Mouse (Mus musculus): Measurements from ENCODE around the gene Obp2a. TPM values are rescaled to one million over a fixed set of nuclear protein-coding genes. Genes with fewer than 3 reads are reported as not detected.
"Not testable (repeated sequence)": the region's sequence is repeated elsewhere in the genome, so short reads cannot be mapped to it uniquely, and the experiment has no call there.

Obp2a gene
- polyA plus RNA-seq, 1 experiment from 2014 or later: not detected

DNA sequence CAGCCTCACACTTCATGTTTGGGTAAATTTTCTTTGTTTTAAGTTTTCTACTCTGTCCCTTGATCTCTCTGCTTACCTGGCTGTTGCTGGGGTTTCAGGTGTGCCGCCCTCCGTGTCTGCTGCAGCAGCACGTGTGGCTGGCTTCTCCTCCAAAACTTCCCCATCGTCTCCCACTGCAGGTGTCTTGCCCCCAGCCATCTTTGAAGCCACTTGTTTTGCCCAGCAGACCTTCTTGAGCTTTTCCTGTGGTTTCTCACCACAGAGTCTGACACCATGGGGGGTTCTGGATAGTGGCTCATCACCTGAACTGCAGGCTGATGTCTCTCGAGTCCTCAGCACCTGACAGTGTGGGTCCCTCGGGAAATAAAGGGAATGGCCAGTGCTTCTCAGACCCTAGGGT, 20.3 kb upstream of the Obp2a start:
- Histone ChIP-seq H3K9me3 (replicated peaks) (no peaks in the 10 kb centered on the region), H3K4me1 (replicated peaks) (no peaks in the 10 kb centered on the region), H3K4me2 (no peak overlapping the region), H3K27ac (replicated peaks) (no peak overlapping the region), H3K36me3 (replicated peaks) (no peaks in the 10 kb centered on the region), H3K27me3 (no peaks in the 10 kb centered on the region), H3K4me3 (replicated peaks) (no peak overlapping the region), H3K9ac (no peak overlapping the region)
- WGBS (ENCODE audit: insufficient replicate concordance): 60% methylated on average over 6 of the region's 6 CpGs
- ATAC-seq (ENCODE audit: insufficient read depth): no peak

DNA sequence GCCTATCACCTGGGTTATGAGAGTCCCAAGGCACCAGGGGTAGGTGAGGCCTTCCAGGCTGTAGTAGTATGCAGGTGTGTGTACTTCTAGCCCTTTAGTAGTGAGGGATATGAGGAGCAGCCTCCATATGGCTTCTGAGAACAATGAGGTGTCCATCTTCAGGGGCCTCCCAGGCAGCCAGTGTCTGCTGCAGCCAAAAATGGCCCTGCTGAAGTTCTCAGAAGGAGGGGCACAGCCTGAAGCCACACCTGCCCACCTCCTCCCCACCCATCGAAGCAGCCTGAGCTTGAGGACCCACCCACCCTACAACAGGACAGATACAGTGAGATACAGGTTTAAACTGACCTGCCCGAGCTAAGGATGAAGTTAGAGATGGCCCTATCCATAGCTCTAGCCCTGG, 17.4 kb upstream of the Obp2a start, which contains the start of gene Lcn10:
Lcn10 (plus strand) TSS at position 301 of the 400 bp plus-strand sequence.
- no peak for ATAC-seq (ENCODE audit: insufficient read depth)
- H3K4me2 ChIP-seq: no peak within 1 kb of the TSS
- H3K27ac ChIP-seq (replicated peaks): no peak within 1 kb of the TSS
- H3K4me1 ChIP-seq (replicated peaks): no peaks in the 10 kb centered on the region
- no peak within 1 kb of the TSS for H3K4me3 ChIP-seq (replicated peaks)
- H3K36me3 ChIP-seq (replicated peaks): no peaks in the 10 kb centered on the region
- H3K9me3 ChIP-seq (replicated peaks): no peaks in the 10 kb centered on the region
- no peak within 1 kb of the TSS for H3K9ac ChIP-seq
- WGBS (ENCODE audit: insufficient replicate concordance): 35% methylated on average over 2 of the region's 2 CpGs
- no peaks in the 10 kb centered on the region for H3K27me3 ChIP-seq

DNA sequence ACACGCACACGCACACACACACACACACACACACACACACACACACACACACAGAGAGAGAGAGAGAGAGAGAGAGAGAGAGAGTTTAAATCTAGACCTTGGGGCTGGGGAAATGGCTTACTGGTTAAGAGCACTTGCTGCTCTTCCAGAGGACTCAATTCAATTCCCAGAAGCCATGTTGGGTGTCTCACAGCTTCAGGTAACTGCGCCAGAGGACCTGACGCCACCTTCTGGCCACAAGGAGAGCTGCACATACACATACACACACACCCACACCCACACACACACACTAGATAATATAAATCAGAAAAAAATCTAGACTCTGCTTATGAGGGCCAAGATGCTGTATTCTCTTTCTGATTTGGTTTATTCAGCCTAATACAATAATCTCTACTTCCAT, 12.9 kb upstream of the Obp2a start:
- Histone ChIP-seq H3K4me3 (replicated peaks) (no peak overlapping the region), H3K4me1 (replicated peaks) (no peaks in the 10 kb centered on the region), H3K9me3 (replicated peaks) (no peaks in the 10 kb centered on the region), H3K4me2 (no peak overlapping the region), H3K27ac (replicated peaks) (no peak overlapping the region), H3K36me3 (replicated peaks) (no peaks in the 10 kb centered on the region), H3K27me3 (no peaks in the 10 kb centered on the region), H3K9ac (no peak overlapping the region)
- WGBS (ENCODE audit: insufficient replicate concordance): 39% methylated on average over 4 of the region's 4 CpGs
- ATAC-seq (ENCODE audit: insufficient read depth): no peak

DNA sequence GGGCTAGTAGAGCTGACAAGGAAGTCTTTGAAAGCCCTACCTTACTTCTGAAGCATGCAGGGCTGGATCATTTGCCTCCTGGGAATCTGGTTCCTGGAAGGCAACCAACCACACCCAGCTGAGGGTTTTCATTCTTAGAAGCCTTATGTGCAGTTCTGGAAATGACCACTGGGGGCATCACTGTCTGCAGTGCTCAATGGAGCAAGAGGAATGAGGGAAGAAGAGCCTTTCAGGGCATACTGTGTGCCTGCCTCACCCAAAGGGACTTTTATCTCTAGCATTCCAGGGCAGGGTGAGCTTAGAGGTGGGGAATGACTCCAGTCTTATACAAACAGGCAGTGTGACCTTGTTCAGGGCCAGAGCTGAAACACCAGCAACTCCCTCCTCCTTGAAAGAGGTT, 5.2 kb upstream of the Obp2a start:
- H3K4me1 ChIP-seq (replicated peaks): no peaks in the 10 kb centered on the region
- no peaks in the 10 kb centered on the region for H3K27me3 ChIP-seq
- ATAC-seq (ENCODE audit: insufficient read depth): no peak
- no peaks in the 10 kb centered on the region for H3K9me3 ChIP-seq (replicated peaks)
- no peak overlapping the region for H3K27ac ChIP-seq (replicated peaks)
- no peak overlapping the region for H3K4me3 ChIP-seq (replicated peaks)
- H3K4me2 ChIP-seq: no peak overlapping the region
- H3K9ac ChIP-seq: no peak overlapping the region
- H3K36me3 ChIP-seq (replicated peaks): no peaks in the 10 kb centered on the region

DNA sequence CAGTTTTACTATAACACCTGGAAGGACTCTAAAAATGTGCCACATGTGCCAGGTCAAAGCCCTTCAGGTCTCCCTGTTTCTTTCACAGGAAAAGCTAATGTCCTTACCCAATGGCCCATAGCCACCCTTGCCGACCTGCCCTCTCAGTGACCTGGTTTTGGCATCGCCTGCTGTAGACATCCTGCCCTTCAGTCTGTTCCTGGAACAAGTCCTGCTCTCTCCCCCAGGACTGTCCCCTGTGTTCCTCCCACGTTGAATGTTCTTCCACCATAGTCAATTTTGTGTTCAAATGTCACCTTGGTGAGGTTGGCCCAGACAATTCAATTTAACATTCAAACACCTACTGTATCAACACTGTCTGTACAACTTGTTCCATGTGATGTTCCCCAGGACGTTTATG, 2.9 kb upstream of the Obp2a start:
- H3K9ac ChIP-seq: no peak overlapping the region
- H3K4me3 ChIP-seq (replicated peaks): no peak overlapping the region
- H3K27ac ChIP-seq (replicated peaks): no peak overlapping the region
- 43% methylated on average over 4 of the region's 4 CpGs for WGBS (ENCODE audit: insufficient replicate concordance)
- no peaks in the 10 kb centered on the region for H3K27me3 ChIP-seq
- H3K36me3 ChIP-seq (replicated peaks): no peaks in the 10 kb centered on the region
- ATAC-seq (ENCODE audit: insufficient read depth): no peak
- H3K9me3 ChIP-seq (replicated peaks): no peaks in the 10 kb centered on the region
- no peak overlapping the region for H3K4me2 ChIP-seq
- no peaks in the 10 kb centered on the region for H3K4me1 ChIP-seq (replicated peaks)

DNA sequence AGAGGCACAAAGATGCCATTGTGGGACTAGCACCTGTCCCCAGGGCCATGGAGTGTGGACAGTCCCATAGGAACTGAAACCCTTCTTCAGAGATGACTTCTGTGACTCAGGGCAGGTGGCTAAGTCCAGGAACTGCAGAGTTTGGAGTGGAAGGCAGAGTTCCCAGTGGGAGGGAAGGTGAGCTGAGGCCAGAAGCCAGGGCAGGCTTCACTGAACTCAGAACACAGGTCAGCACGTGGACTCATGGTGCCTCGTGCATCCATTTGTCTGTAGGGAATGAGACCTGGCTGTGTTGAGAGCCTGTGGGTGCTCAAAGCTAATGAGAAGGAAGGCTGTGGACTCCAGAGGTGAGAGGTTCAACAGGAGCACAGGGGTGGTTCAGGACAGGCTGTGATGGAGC, 1.1 kb upstream of the Obp2a start:
- Histone ChIP-seq H3K9me3 (replicated peaks) (no peaks in the 10 kb centered on the region), H3K27me3 (no peaks in the 10 kb centered on the region), H3K4me1 (replicated peaks) (no peaks in the 10 kb centered on the region), H3K27ac (replicated peaks) (no peak overlapping the region), H3K9ac (no peak overlapping the region), H3K36me3 (replicated peaks) (no peaks in the 10 kb centered on the region), H3K4me3 (replicated peaks) (no peak overlapping the region), H3K4me2 (no peak overlapping the region)
- WGBS (ENCODE audit: insufficient replicate concordance): 56% methylated on average over 2 of the region's 2 CpGs
- ATAC-seq (ENCODE audit: insufficient read depth): no peak

DNA sequence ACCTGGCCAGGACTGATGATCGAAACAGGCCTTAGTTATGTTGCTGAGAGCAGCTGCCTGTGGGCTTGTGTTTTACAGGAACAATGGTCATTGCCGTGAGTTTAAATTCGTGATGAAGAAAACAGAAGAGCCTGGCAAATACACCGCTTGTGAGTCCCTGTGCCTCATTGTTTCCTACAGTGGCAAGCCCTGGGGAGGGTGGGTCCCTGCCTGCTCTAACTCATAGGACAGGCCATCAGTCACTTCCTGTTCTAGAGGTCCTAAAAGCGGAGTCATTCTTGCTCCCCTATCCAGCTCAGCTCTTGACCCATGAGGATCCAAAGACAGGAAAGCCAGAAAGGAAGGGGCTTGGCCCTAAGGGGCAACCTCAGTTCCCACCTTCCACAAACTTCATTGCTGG, 1.2 kb downstream of the Obp2a start:
- H3K9me3 ChIP-seq (replicated peaks): no peaks in the 10 kb centered on the region
- no peak overlapping the region for H3K9ac ChIP-seq
- H3K36me3 ChIP-seq (replicated peaks): no peaks in the 10 kb centered on the region
- no peak overlapping the region for H3K4me3 ChIP-seq (replicated peaks)
- H3K4me2 ChIP-seq: no peak overlapping the region
- no peak for ATAC-seq (ENCODE audit: insufficient read depth)
- H3K27me3 ChIP-seq: no peaks in the 10 kb centered on the region
- WGBS (ENCODE audit: insufficient replicate concordance): 43% methylated on average over 5 of the region's 5 CpGs
- H3K27ac ChIP-seq (replicated peaks): no peak overlapping the region
- H3K4me1 ChIP-seq (replicated peaks): no peaks in the 10 kb centered on the region

DNA sequence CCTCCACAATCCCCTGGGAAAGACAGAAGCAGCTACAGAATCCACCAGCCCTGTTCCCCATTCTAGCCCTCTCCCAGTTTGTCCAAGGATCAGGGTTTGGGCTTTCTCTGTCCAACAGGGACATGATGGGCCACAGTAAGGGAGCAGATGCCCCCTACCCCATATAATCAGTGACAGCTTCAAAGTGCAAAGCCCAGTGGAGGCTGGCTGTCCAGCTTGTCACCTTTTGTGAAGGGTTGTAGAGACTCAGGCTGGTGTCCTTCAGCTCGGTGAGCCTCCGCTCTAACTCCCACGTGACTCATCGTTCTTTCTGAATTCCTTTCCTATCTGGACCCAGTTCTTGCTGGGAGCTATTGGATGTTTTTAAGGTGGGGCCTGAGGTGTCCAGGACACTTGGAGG, 3.9 kb downstream of the Obp2a start:
- no peak overlapping the region for H3K4me3 ChIP-seq (replicated peaks)
- no peak overlapping the region for H3K9ac ChIP-seq
- no peak overlapping the region for H3K27ac ChIP-seq (replicated peaks)
- WGBS (ENCODE audit: insufficient replicate concordance): 65% methylated on average over 4 of the region's 4 CpGs
- peaks cover 10% of the 10 kb centered on the region for H3K27me3 ChIP-seq
- no peaks in the 10 kb centered on the region; the same call in 1 of the 2 replicates for H3K4me1 ChIP-seq (replicated peaks)
- no peak overlapping the region for H3K4me2 ChIP-seq
- H3K9me3 ChIP-seq (replicated peaks): no peaks in the 10 kb centered on the region
- no peaks in the 10 kb centered on the region for H3K36me3 ChIP-seq (replicated peaks)
- no peak for ATAC-seq (ENCODE audit: insufficient read depth)

DNA sequence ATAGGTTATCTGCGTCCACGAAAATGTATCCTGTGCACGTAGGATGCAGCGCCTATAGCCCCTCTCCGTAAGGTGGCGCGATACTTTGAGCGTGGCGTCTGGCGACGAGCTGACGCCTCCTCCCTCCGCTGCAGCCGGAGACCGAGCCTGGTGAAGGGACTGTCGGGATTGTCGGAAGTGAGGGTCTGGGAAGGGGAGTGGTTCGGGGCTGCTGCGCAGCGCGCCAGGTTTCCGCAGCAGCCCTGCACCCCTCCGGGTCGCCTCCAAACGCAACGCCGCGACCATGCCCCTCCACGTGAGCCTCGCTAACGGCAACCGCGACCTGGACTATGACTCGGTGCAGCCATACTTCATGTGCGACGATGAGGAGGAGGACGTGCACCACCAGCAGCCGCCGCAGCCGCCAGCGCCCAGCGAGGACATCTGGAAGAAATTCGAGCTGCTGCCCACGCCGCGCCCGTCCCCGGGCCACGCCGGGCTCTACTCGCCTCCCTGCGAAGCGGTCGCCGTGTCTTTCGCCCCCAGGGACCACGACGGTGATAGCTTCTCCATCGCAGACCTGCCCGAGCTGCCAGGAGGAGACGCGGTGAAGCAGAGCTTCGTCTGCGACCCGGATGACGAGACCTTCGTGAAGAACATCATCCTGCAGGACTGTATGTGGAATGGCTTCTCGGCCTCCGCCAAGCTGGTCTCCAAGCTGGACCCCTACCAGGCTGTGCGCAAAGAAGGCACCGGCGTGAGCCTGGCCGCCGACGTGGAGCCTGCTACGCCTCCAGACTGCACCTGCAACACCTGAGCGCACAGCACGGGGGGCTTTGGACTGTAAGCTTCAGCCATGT, 7.0 kb downstream of the Obp2a start, which contains the start of gene Bmyc:
Bmyc (plus strand) TSS at position 97 of the 839 bp plus-strand sequence.
- H3K4me2 ChIP-seq: peak within 1 kb of the TSS; percentile 72
- no peak within 1 kb of the TSS for H3K27ac ChIP-seq (replicated peaks)
- H3K9ac ChIP-seq: peak within 1 kb of the TSS; percentile 27; the same call in 1 of the 2 replicates
- peaks cover 10% of the 10 kb centered on the region for H3K27me3 ChIP-seq
- no peaks in the 10 kb centered on the region for H3K36me3 ChIP-seq (replicated peaks)
- H3K9me3 ChIP-seq (replicated peaks): no peaks in the 10 kb centered on the region
- H3K4me1 ChIP-seq (replicated peaks): no peaks in the 10 kb centered on the region; the same call in 1 of the 2 replicates
- H3K4me3 ChIP-seq (replicated peaks): peak within 1 kb of the TSS; percentile 56
- peak; percentile 47 for ATAC-seq (ENCODE audit: insufficient read depth)
- WGBS (ENCODE audit: insufficient replicate concordance): under 1% methylated on average over 78 of the region's 78 CpGs

DNA sequence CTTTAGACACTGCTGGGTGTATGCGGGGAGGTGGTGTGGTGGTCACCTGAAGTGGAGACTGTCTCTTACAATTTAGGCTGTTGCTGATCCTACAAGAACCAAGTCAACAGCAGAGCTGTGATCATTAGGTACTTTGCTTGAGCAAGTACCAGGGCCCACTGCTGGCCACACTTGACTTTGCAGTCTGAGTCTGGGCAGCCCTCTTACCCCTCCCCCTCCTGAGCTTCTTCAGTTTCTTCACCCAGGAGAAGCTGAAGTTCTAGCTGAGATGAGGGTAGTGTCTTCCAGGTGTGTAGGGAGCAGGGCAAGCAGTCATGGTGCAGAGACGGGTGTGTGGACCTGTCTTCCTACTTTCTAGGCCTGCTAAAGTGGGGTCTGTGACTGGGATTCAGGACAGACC, 8.3 kb downstream of the Obp2a start:
- WGBS (ENCODE audit: insufficient replicate concordance): 53% methylated on average over 2 of the region's 2 CpGs
- no peak for ATAC-seq (ENCODE audit: insufficient read depth)
- Histone ChIP-seq H3K27ac (replicated peaks) (no peak overlapping the region), H3K9me3 (replicated peaks) (no peaks in the 10 kb centered on the region), H3K4me1 (replicated peaks) (no peaks in the 10 kb centered on the region; the same call in 1 of the 2 replicates), H3K36me3 (replicated peaks) (no peaks in the 10 kb centered on the region), H3K9ac (no peak overlapping the region), H3K4me3 (replicated peaks) (no peak overlapping the region), H3K4me2 (no peak overlapping the region), H3K27me3 (peaks cover 10% of the 10 kb centered on the region)

DNA sequence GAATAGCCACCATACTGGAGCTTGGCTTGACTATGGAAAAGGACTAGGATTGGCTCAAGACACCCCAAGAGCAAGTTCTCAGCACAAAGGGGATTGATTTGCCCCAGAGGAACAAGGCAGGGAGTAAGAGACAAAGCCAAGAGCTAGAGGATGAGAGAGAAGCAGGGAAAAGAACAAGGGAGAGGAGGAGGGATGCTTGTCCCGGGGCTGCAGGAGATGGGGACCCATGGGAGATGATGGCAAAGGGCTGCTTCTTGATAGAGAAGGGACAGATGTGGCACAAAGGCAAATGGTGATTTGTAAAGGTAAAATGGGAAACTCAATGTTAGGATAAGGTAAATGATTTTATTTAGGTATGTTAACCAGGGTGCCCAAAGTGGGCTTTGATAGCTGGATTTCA, 9.2 kb downstream of the Obp2a start:
- H3K9me3 ChIP-seq (replicated peaks); H3K4me3 ChIP-seq (replicated peaks); H3K9ac ChIP-seq; H3K4me2 ChIP-seq; ATAC-seq (ENCODE audit: insufficient read depth); H3K4me1 ChIP-seq (replicated peaks); H3K27ac ChIP-seq (replicated peaks); H3K36me3 ChIP-seq (replicated peaks): not testable (repeated sequence)
- H3K27me3 ChIP-seq: peaks cover 10% of the 10 kb centered on the region
- WGBS (ENCODE audit: insufficient replicate concordance): 57% methylated on average over 1 of the region's 1 CpGs

DNA sequence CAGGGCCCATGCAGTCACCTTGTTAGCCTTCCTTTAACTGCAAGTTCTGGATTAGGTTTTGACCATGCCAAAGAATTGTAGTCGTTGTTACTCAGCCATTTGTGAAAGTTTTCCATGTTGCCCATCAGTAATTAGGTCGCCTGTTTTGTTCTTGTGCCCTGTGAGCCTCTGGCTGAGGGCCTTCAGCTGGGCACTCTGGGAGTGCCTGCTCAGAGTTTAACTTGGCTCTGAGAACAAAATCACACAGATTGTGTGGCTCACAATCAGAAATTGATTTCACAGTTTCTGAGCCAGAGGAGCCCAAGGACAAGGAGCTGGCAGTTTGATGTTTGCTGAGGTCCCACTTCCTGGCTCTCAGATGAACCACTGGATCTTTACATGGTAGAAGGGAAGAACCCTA, 9.9 kb downstream of the Obp2a start:
- not testable (repeated sequence) for H3K4me1 ChIP-seq (replicated peaks); H3K9ac ChIP-seq; H3K9me3 ChIP-seq (replicated peaks); H3K27ac ChIP-seq (replicated peaks); H3K4me2 ChIP-seq; H3K4me3 ChIP-seq (replicated peaks); H3K36me3 ChIP-seq (replicated peaks); ATAC-seq (ENCODE audit: insufficient read depth)
- peaks cover 10% of the 10 kb centered on the region for H3K27me3 ChIP-seq
- 53% methylated on average over 2 of the region's 2 CpGs for WGBS (ENCODE audit: insufficient replicate concordance)
